Mouse (Mus musculus) cortical plate, adult 2 months (tissue): ENCODE measurements around the gene Psmc4.

Source experiments
- CTCF ChIP-seq: fragments of 200-500 bp; IDR thresholded peaks from 2 replicates; pipeline ENCODE4 v1.5.1; 2011; ENCODE audit warnings: mild to moderate bottlenecking, control low read depth, low read length; ENCODE audit not compliant: insufficient read depth; ENCODE audit errors: extremely low read depth
- POLR2A ChIP-seq: fragments of 200-500 bp; IDR thresholded peaks from 2 replicates; pipeline ENCODE4 v1.6.1; 2011; ENCODE audit warnings: mild to moderate bottlenecking, low read length, control low read depth; ENCODE audit not compliant: insufficient read depth; ENCODE audit errors: extremely low read depth

DNA sequence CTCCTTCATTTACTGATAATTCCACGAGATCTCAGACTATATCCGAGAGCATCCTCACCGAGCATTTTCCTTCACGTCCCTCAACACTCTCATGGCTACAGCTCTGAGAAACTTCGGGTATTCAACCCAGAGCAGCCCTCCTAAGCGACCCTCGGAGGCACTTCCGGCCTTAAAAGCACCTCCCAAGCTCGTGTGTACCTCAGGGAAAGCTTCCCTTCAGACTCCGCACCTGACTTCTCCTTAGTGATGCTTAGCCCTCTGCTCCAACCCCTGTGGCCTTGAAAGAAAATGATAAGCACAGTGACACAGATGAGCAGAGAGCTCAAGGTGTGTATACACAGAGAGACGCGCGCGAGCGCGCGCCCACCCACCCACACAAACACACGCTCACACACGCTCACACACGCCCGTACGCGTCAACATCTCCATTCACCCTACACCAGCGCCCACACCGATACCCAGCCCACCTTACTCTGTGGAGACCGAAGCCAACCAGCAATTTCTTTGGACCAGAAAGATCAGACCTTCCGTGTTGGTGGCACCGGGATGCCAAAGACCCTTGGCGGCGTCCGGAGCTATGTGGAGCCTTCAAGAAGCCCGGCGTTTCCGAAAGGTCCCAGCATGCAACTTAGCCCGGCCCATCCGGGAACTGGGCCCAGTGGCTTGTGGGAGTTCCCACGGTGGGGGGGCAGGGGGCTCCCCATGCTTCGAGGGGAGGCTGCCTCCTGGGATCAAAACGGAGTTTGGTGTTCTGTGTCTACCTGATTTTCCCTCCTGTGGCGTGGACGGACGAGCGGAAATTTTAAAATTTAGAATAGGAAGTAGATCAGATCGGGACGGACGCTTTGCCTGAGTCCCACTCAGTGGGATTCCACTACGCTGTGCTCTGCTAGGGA lies 36.1 kb downstream of the Psmc4 start, which contains the start of gene Zfp850:
- TF ChIP-seq CTCF (no peak), POLR2A (0 out of 2 replicates have a peak, but pooled peaks have one; percentile 43)
